Comparison of ENCODE assay signal across 9 mouse cellular contexts in the genomic region with DNA sequence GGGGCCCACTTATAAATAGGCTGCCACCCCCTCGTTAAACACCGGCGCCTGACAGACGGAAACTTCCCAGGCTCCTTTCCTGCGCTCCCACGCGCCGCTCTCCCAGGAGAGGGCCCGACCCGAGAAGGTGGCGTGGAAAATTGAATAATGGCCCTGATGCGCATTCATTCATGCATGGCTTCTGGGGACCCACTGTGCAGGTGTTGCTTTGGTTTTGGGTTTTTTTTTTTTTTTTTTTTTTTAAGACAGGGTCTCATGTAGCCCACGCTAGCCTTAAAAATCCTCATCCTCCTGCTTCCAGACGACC. TPM values are rescaled to one million over a fixed set of nuclear protein-coding genes. Genes with fewer than 3 reads are reported as not detected.
DNase-seq lines count a peak whose midpoint lies in the region; ATAC-seq and TF ChIP-seq lines count a peak whose summit lies in the region.
"Had no signal": no experiment of that assay in that cellular context is flagged by ENCODE, and none has a peak within 500 bp of the region (broad histone marks: within the 10 kb centered on the region; RNA-seq: fewer than 3 reads in every experiment).

No protein-coding gene starts in this region.

- H3K4me2 ChIP-seq in forebrain, embryonic 12.5 days, result peak overlapping the region; percentile 94
- peak overlapping the region; percentile 90 for H3K4me2 ChIP-seq in limb, embryonic 14.5 days (replicated peaks; ENCODE audit: low read depth, low read length, severe bottlenecking)

- peak overlapping the region; percentile 55 for H3K4me3 ChIP-seq in C2C12 (ENCODE audit: insufficient read depth, poor library complexity, severe bottlenecking)
- H3K4me3 ChIP-seq in forebrain, embryonic 12.5 days (replicated peaks), result peak overlapping the region; percentile 80
- peak overlapping the region; percentile 65 for H3K4me3 ChIP-seq in limb, embryonic 14.5 days (replicated peaks; ENCODE audit: low read length)
- H3K4me3 ChIP-seq in olfactory bulb, adult 2 months (ENCODE audit: insufficient read depth, low read depth, low read length), result peak overlapping the region; percentile 92

- WGBS in forebrain, embryonic 12.5 days, result under 1% methylated on average over 14 of the region's 14 CpGs
- 2% methylated on average over 14 of the region's 14 CpGs for WGBS in limb, embryonic 14.5 days
- WGBS in olfactory bulb, adult 2 months, result 0% methylated on average over 14 of the region's 14 CpGs

- no peaks in the 10 kb centered on the region for H3K36me3 ChIP-seq in C2C12 (ENCODE audit: control insufficient read depth, insufficient read depth)
- H3K36me3 ChIP-seq in forebrain, embryonic 12.5 days (replicated peaks), result no peaks in the 10 kb centered on the region
- H3K36me3 ChIP-seq in limb, embryonic 14.5 days (ENCODE audit: control insufficient read depth, insufficient read depth, low read length), result no peaks in the 10 kb centered on the region

- no peak overlapping the region for H3K27ac ChIP-seq in forebrain, embryonic 12.5 days
- H3K27ac ChIP-seq in limb, embryonic 14.5 days (replicated peaks; ENCODE audit: low read depth, low read length), result no peak overlapping the region
- no peak overlapping the region; the same call in 1 of the 2 replicates for H3K27ac ChIP-seq in olfactory bulb, adult 2 months (ENCODE audit: insufficient read depth, low read depth, low read length)

- no peak for DNase-seq in frontal cortex, postnatal 25 days (ENCODE audit: low spot score in 2 of 2)
- no peak for DNase-seq in limb, embryonic 14.5 days (ENCODE audit: low spot score)
- no peak for DNase-seq in left cerebral cortex, postnatal 14 days (ENCODE audit: low spot score in 2 of 2)
- DNase-seq in ovary, adult 18-20 months (ENCODE audit: low spot score), result no peak

- TF ChIP-seq CTCF in C2C12 (IDR thresholded peaks at IDR 0.05; ENCODE audit: control insufficient read depth, insufficient read depth, insufficient read length), result no peak
- TF ChIP-seq CTCF in olfactory bulb, adult 2 months (IDR thresholded peaks at IDR 0.05; ENCODE audit: insufficient read depth, low read depth, low read length), result no peak

- TF ChIP-seq POLR2A in limb, embryonic 14.5 days (IDR thresholded peaks at IDR 0.05; ENCODE audit: borderline replicate concordance, extremely low read depth, insufficient read depth, insufficient read length), result no peak
- TF ChIP-seq POLR2A in olfactory bulb, adult 2 months (IDR thresholded peaks at IDR 0.05; ENCODE audit: insufficient read depth, low read depth, low read length), result no peak; the same call in 1 of the 2 replicates

- H3K9ac ChIP-seq in forebrain, embryonic 12.5 days, result peak overlapping the region; percentile 81
- peak overlapping the region; percentile 72 for H3K9ac ChIP-seq in limb, embryonic 14.5 days (ENCODE audit: low read depth, low read length, severe bottlenecking)

- peaks cover 16% of the 10 kb centered on the region for H3K79me3 ChIP-seq in C2C12 (ENCODE audit: low read depth)

- H3K79me2 ChIP-seq in C2C12 (ENCODE audit: control insufficient read depth, insufficient read depth), result peaks cover 43% of the 10 kb centered on the region

- intact Hi-C loops in left cerebral cortex, postnatal 14 days (cut with DNase I), result no loop called here

- ATAC-seq in frontal cortex, adult (ENCODE audit: low TSS enrichment), result 0 out of 2 replicates have a peak, but pooled peaks have one; percentile 6
- ATAC-seq in forebrain, embryonic 12.5 days (ENCODE audit: low FRiP score), result 0 out of 2 replicates have a peak, but pooled peaks have one; percentile 14
- no peak for ATAC-seq in limb, embryonic 14.5 days (ENCODE audit: low FRiP score, low read depth)

- H3K27me3 ChIP-seq in C2C12 (ENCODE audit: control insufficient read depth, insufficient read depth, insufficient read length), result no peaks in the 10 kb centered on the region
- H3K27me3 ChIP-seq in forebrain, embryonic 12.5 days, result peaks cover 36% of the 10 kb centered on the region
- H3K27me3 ChIP-seq in limb, embryonic 14.5 days (ENCODE audit: control insufficient read depth, insufficient read depth, low read length), result no peaks in the 10 kb centered on the region

- no peaks in the 10 kb centered on the region for H3K9me3 ChIP-seq in forebrain, embryonic 12.5 days
- no peaks in the 10 kb centered on the region for H3K9me3 ChIP-seq in limb, embryonic 14.5 days (ENCODE audit: control insufficient read depth, low read length)

- H3K4me1 ChIP-seq in forebrain, embryonic 12.5 days, result peaks cover 13% of the 10 kb centered on the region
- H3K4me1 ChIP-seq in limb, embryonic 14.5 days (ENCODE audit: control insufficient read depth, insufficient read depth, low read length), result no peaks in the 10 kb centered on the region; the same call in none of the 2 replicates
- peaks cover 18% of the 10 kb centered on the region for H3K4me1 ChIP-seq in olfactory bulb, adult 2 months (ENCODE audit: control insufficient read depth, insufficient read depth, low read length)

- H3ac ChIP-seq in C2C12 (ENCODE audit: control insufficient read depth, insufficient read length, low read depth), result peak overlapping the region; percentile 59

TF ChIP-seq in C2C12, 6 proteins besides CTCF, POLR2A, EP300 and RAD21:
- TF ChIP-seq MAX (IDR thresholded peaks at IDR 0.05) (no peak), CEBPB (IDR thresholded peaks at IDR 0.05; ENCODE audit: low read depth) (no peak), FOSL1 (IDR thresholded peaks at IDR 0.05; ENCODE audit: insufficient read depth, low read length, poor library complexity, severe bottlenecking) (no peak), USF1 (IDR thresholded peaks at IDR 0.05; ENCODE audit: low read depth) (no peak), MYOG (IDR thresholded peaks at IDR 0.05; ENCODE audit: control insufficient read depth, extremely low read depth, insufficient read length) (no peak), MYOD1 (IDR thresholded peaks at IDR 0.05; ENCODE audit: control insufficient read depth, insufficient read length, low read depth) (no peak)

RNA-seq across cellular contexts. Expression of a gene that starts 0.7 kb away (rescaled TPM):
- polyA plus RNA-seq in C2C12 (2012; fragmentation: generic; extraction: Trizol), result 24.3 TPM
- 16.0 and 17.9 TPM in 2 replicates for polyA plus RNA-seq in forebrain, embryonic 12.5 days (2016; fragmentation: Nextera tagmentation; extraction: Ambion mirVana)
- 10.6 and 12.3 TPM in 2 replicates for polyA plus RNA-seq in limb, embryonic 14.5 days (2012; rRNA removed)
- polyA plus RNA-seq in limb, embryonic 14.5 days (2014; fragmentation: Nextera tagmentation; extraction: Ambion mirVana), result 8.7 and 9.9 TPM in 2 replicates
- not detected in 2 replicates for polyA plus RNA-seq in olfactory bulb, adult 2 months (2012; ENCODE audit: insufficient read depth, insufficient read length, low replicate concordance, missing spikeins)
- total RNA-seq in left cerebral cortex, postnatal 14 days (2021), result 10 to 100 TPM; 82.6 to 85.0 TPM

RNA-seq across cellular contexts. Expression of a gene that starts 43.7 kb away (rescaled TPM):
- polyA plus RNA-seq in C2C12 (2012; fragmentation: generic; extraction: Trizol), result 2.5 TPM
- 4.4 and 5.6 TPM in 2 replicates for polyA plus RNA-seq in forebrain, embryonic 12.5 days (2016; fragmentation: Nextera tagmentation; extraction: Ambion mirVana)
- 9.2 and 9.5 TPM in 2 replicates for polyA plus RNA-seq in limb, embryonic 14.5 days (2012; rRNA removed)
- 4.0 and 6.6 TPM in 2 replicates for polyA plus RNA-seq in limb, embryonic 14.5 days (2014; fragmentation: Nextera tagmentation; extraction: Ambion mirVana)
- not detected in 2 replicates for polyA plus RNA-seq in olfactory bulb, adult 2 months (2012; ENCODE audit: insufficient read depth, insufficient read length, low replicate concordance, missing spikeins)
- total RNA-seq in left cerebral cortex, postnatal 14 days (2021), result 1 to 10 TPM; 2.7 to 4.2 TPM

RNA-seq across cellular contexts. Expression of a gene that starts 46.9 kb away (rescaled TPM):
- polyA plus RNA-seq in C2C12 (2012; fragmentation: generic; extraction: Trizol), result not detected
- polyA plus RNA-seq in forebrain, embryonic 12.5 days (2016; fragmentation: Nextera tagmentation; extraction: Ambion mirVana), result 1.4 and 3.4 TPM in 2 replicates
- polyA plus RNA-seq in limb, embryonic 14.5 days (2012; rRNA removed), result 0.90 and 2.1 TPM in 2 replicates
- 2.2 and 2.4 TPM in 2 replicates for polyA plus RNA-seq in limb, embryonic 14.5 days (2014; fragmentation: Nextera tagmentation; extraction: Ambion mirVana)
- polyA plus RNA-seq in olfactory bulb, adult 2 months (2012; ENCODE audit: insufficient read depth, insufficient read length, low replicate concordance, missing spikeins), result not detected in 2 replicates
- total RNA-seq in left cerebral cortex, postnatal 14 days (2021), result not detected
- polyA plus RNA-seq: large intestine, adult 2 months had no signal

RNA-seq across cellular contexts. Expression of a gene that starts 57.9 kb away (rescaled TPM):
- polyA plus RNA-seq in C2C12 (2012; fragmentation: generic; extraction: Trizol), result 40.7 TPM
- 70.5 and 73.4 TPM in 2 replicates for polyA plus RNA-seq in forebrain, embryonic 12.5 days (2016; fragmentation: Nextera tagmentation; extraction: Ambion mirVana)
- 44.2 and 54.9 TPM in 2 replicates for polyA plus RNA-seq in limb, embryonic 14.5 days (2012; rRNA removed)
- 29.3 and 34.4 TPM in 2 replicates for polyA plus RNA-seq in limb, embryonic 14.5 days (2014; fragmentation: Nextera tagmentation; extraction: Ambion mirVana)
- not detected in 2 replicates for polyA plus RNA-seq in olfactory bulb, adult 2 months (2012; ENCODE audit: insufficient read depth, insufficient read length, low replicate concordance, missing spikeins)
- total RNA-seq in left cerebral cortex, postnatal 14 days (2021), result 10 to 100 TPM; 51.4 to 58.3 TPM
